Mouse (Mus musculus) midbrain, embryonic 14.5 days (tissue): ENCODE data around the gene Gm6482. TPM values are rescaled to one million over a fixed set of nuclear protein-coding genes. Genes with fewer than 3 reads are reported as not detected.
A peak's percentile ranks its signal among the peaks of the same experiment; 100 is the strongest.
"Not testable (repeated sequence)": the region's sequence is repeated elsewhere in the genome, so short reads cannot be mapped to it uniquely, and the experiment has no call there.

Source experiments
- ATAC-seq: fragments of 200-750 bp; cut with Nextera tagmentation; 2 replicates; pipeline ENCODE4 v1.8.0; 2017; ENCODE audit warnings: moderate number of reproducible peaks, moderate library complexity; ENCODE audit not compliant: low FRiP score, low TSS enrichment
- DNase-seq: peaks from one replicate; pipeline ENCODE4 v3.0.0-alpha.2; 2015
- H3K27ac ChIP-seq: fragments of 300-500 bp; sonication (generic); replicated peaks from 2 replicates; pipeline ENCODE4 v1.5.1; 2014; ENCODE audit warnings: mild to moderate bottlenecking, low read depth, low read length, moderate library complexity
- H3K27me3 ChIP-seq: fragments of 300-500 bp; sonication (generic); 2 replicates; pipeline ENCODE4 v1.6.1; 2014; ENCODE audit warnings: low read length, control low read depth, mixed read lengths; ENCODE audit not compliant: control insufficient read depth, insufficient read depth
- H3K36me3 ChIP-seq: fragments of 300-500 bp; sonication (generic); 2 replicates; pipeline ENCODE4 v1.6.1; 2014; ENCODE audit warnings: low read length, control low read depth; ENCODE audit not compliant: control insufficient read depth, insufficient read depth
- H3K4me1 ChIP-seq: fragments of 300-500 bp; sonication (generic); 2 replicates; pipeline ENCODE4 v1.6.1; 2014; ENCODE audit warnings: mild to moderate bottlenecking, antibody characterized with exemption, low read length, control low read depth; ENCODE audit not compliant: control insufficient read depth, insufficient read depth
- H3K4me2 ChIP-seq: fragments of 300-500 bp; sonication (generic); 2 replicates; pipeline ENCODE4 v1.6.1; 2014; ENCODE audit warnings: mild to moderate bottlenecking, low read length, moderate library complexity
- H3K4me3 ChIP-seq: fragments of 300-500 bp; sonication (generic); replicated peaks from 2 replicates; pipeline ENCODE4 v1.5.1; 2014; ENCODE audit warnings: low read depth, low read length
- H3K9ac ChIP-seq: fragments of 300-500 bp; sonication (generic); replicated peaks from 2 replicates; pipeline ENCODE4 v1.6.1; 2014; ENCODE audit warnings: mild to moderate bottlenecking, low read length, moderate library complexity
- H3K9me3 ChIP-seq: fragments of 300-500 bp; sonication (generic); 2 replicates; pipeline ENCODE4 v1.6.1; 2016; ENCODE audit warnings: low read length, control low read depth, mixed read lengths; ENCODE audit not compliant: control insufficient read depth
- WGBS: fragments of 180-500 bp; shearing (Covaris S2); extraction: QIAGEN DNeasy Blood & Tissue Kit; methylation state at CpG from one replicate; pipeline ENCODE4 v1.1.7; 2014; 5-methylcytosine and 5-hydroxymethylcytosine counted together
- polyA plus RNA-seq: library from polyadenylated mRNA; unstranded; fragments of >200 nt; fragmentation: Nextera tagmentation; extraction: Ambion mirVana; gene quantifications from 2 replicates; pipeline ENCODE4 v1.2.1, GENCODE M21; 2014

Gene Gm6482
- polyA plus RNA-seq: not detected in 2 replicates

- H3K9ac ChIP-seq, H3K36me3 ChIP-seq, H3K4me2 ChIP-seq, H3K9me3 ChIP-seq, H3K4me3 ChIP-seq, H3K4me1 ChIP-seq, H3K27ac ChIP-seq, DNase-seq, H3K27me3 ChIP-seq, ATAC-seq: not testable (repeated sequence)
- WGBS: no CpG with 5 or more reads among the region's 2 CpGs
These were observed at the start of gene Gm6482 for GRCm38 (mm10) chr14:41408181-41408580. Gm6482 (minus strand) TSS chr14:41408281.

GRCm38 (mm10) chr14:41453418-41453817 is 45.3 kb upstream of the Gm6482 start, which contains the start of gene Gm7954:
Gm7954 (minus strand) TSS chr14:41453518.
- not testable (repeated sequence) for H3K9me3 ChIP-seq, ATAC-seq, H3K27ac ChIP-seq

GRCm38 (mm10) chr14:41425393-41426075 is 17.5 kb upstream of the Gm6482 start:
- peak overlapping the region; percentile 28 for H3K4me2 ChIP-seq
- not testable (repeated sequence) for H3K9ac ChIP-seq, H3K27ac ChIP-seq, H3K4me3 ChIP-seq, H3K9me3 ChIP-seq, H3K27me3 ChIP-seq, H3K4me1 ChIP-seq, H3K36me3 ChIP-seq, ATAC-seq
- peak; percentile 20 for DNase-seq
- 14% methylated on average over 10 of the region's 16 CpGs for WGBS

More at GRCm38 (mm10) chr14:41453418-41453817, 45.3 kb upstream of the Gm6482 start, which contains the start of gene Gm7954:
- H3K36me3 ChIP-seq, H3K4me2 ChIP-seq, H3K4me3 ChIP-seq, H3K27me3 ChIP-seq, H3K9ac ChIP-seq, H3K4me1 ChIP-seq, DNase-seq: not testable (repeated sequence)
- no CpG with 5 or more reads among the region's 2 CpGs for WGBS

GRCm38 (mm10) chr14:41424694-41425093 is 16.6 kb upstream of the Gm6482 start:
- not testable (repeated sequence) for H3K9me3 ChIP-seq, H3K4me1 ChIP-seq, H3K36me3 ChIP-seq, H3K27me3 ChIP-seq, H3K9ac ChIP-seq, ATAC-seq, H3K27ac ChIP-seq, H3K4me3 ChIP-seq, DNase-seq
- 13% methylated on average over 14 of the region's 14 CpGs for WGBS
- H3K4me2 ChIP-seq: peak overlapping the region; percentile 28; the same call in 1 of the 2 replicates

GRCm38 (mm10) chr14:41386279-41386678 is 21.8 kb downstream of the Gm6482 start, which contains the start of gene Gm7945:
Gm7945 (minus strand) TSS chr14:41386379.
- H3K4me1 ChIP-seq, H3K9me3 ChIP-seq, H3K4me2 ChIP-seq, ATAC-seq, H3K4me3 ChIP-seq, DNase-seq, H3K27me3 ChIP-seq, H3K36me3 ChIP-seq, H3K27ac ChIP-seq, H3K9ac ChIP-seq: not testable (repeated sequence)
- no CpG with 5 or more reads among the region's 3 CpGs for WGBS

Other genes with a start within 250 kb of the Gm6482 start
- gene Sftpd, start 223.1 kb downstream of the Gm6482 start, polyA plus RNA-seq: not detected in 2 replicates
- gene Gm2832, start 129.5 kb downstream of the Gm6482 start, polyA plus RNA-seq: 0.32 and 0.49 TPM in 2 replicates
- gene Gm5798, start 59.7 kb downstream of the Gm6482 start, polyA plus RNA-seq: not detected in 2 replicates
- not detected in 2 replicates for gene Gm7945, start 21.9 kb downstream of the Gm6482 start, polyA plus RNA-seq
- not detected in 2 replicates for gene Gm7954, start 45.2 kb upstream of the Gm6482 start, polyA plus RNA-seq
- not detected in 2 replicates for gene Gm3486, start 81.2 kb upstream of the Gm6482 start, polyA plus RNA-seq
- gene Gm7970, start 147.3 kb upstream of the Gm6482 start, polyA plus RNA-seq: not detected in 2 replicates
- not detected in 2 replicates for gene 1700049E17Rik2, start 164.9 kb upstream of the Gm6482 start, polyA plus RNA-seq
- gene Gm3072, start 216.3 kb upstream of the Gm6482 start, polyA plus RNA-seq: not detected in 2 replicates
- not detected in 2 replicates for gene Gm3676, start 238.2 kb upstream of the Gm6482 start, polyA plus RNA-seq